In genomic region chr15:89234052-89234451, GRCm38 (mm10) we compare ENCODE assay signal across 16 mouse cellular contexts. TPM values are rescaled to one million over a fixed set of nuclear protein-coding genes. Genes with fewer than 3 reads are reported as not detected.
A peak's percentile ranks its signal among the peaks of the same experiment; 100 is the strongest.
DNase-seq lines count a peak whose midpoint lies in the region; ATAC-seq and TF ChIP-seq lines count a peak whose summit lies in the region.
"Had no signal": no experiment of that assay in that cellular context is flagged by ENCODE, and none has a peak within 500 bp of the region (broad histone marks: within the 10 kb centered on the region; RNA-seq: fewer than 3 reads in every experiment).

No protein-coding gene starts in this region.

- peak in 1 of 2 experiments; percentile 30 for DNase-seq in cerebellum, adult 2 months
- DNase-seq in cerebellum, postnatal 4 days (ENCODE audit: low spot score in 2 of 2), result no peak
- DNase-seq in gastrocnemius, adult 2 months, result no peak
- no peak for DNase-seq in gastrocnemius, adult 8-10 months (ENCODE audit: low spot score in 2 of 2)
- DNase-seq in hindbrain, embryonic 11.5 days (ENCODE audit: low spot score), result peak; percentile 4
- no peak for DNase-seq in hindbrain, embryonic 14.5 days (ENCODE audit: low spot score)
- DNase-seq: forebrain, postnatal 0 days had no signal

- no peaks in the 10 kb centered on the region for H3K27me3 ChIP-seq in cerebellum, adult 2 months (ENCODE audit: control insufficient read depth, insufficient read depth, low read length)
- no peaks in the 10 kb centered on the region for H3K27me3 ChIP-seq in hindbrain, embryonic 11.5 days (ENCODE audit: control insufficient read depth, insufficient read depth, low read length)
- H3K27me3 ChIP-seq in hindbrain, embryonic 14.5 days (ENCODE audit: control insufficient read depth, insufficient read depth, low read length), result no peaks in the 10 kb centered on the region
- H3K27me3 ChIP-seq: CH12.LX; embryonic facial prominence, embryonic 12.5 days; forebrain, embryonic 13.5 days; forebrain, embryonic 15.5 days; Patski had no signal

- no peak for TF ChIP-seq POLR2A in cerebellum, adult 2 months (IDR thresholded peaks at IDR 0.05; ENCODE audit: borderline replicate concordance, insufficient read depth, low read length)

- WGBS in cerebellum, adult 2 months, result 18% methylated on average over 4 of the region's 4 CpGs
- WGBS in hindbrain, embryonic 11.5 days, result 78% methylated on average over 4 of the region's 4 CpGs
- 86% methylated on average over 4 of the region's 4 CpGs for WGBS in hindbrain, embryonic 14.5 days

- no peak overlapping the region for H3K4me3 ChIP-seq in cerebellum, adult 2 months (replicated peaks; ENCODE audit: insufficient read depth, low read depth, low read length)
- no peak overlapping the region for H3K4me3 ChIP-seq in gastrocnemius, adult 2 months
- H3K4me3 ChIP-seq in hindbrain, embryonic 11.5 days (ENCODE audit: low read depth, low read length), result no peak overlapping the region
- H3K4me3 ChIP-seq in hindbrain, embryonic 14.5 days (replicated peaks; ENCODE audit: low read length), result no peak overlapping the region
- H3K4me3 ChIP-seq: embryonic facial prominence, embryonic 10.5 days; embryonic facial prominence, embryonic 12.5 days; forebrain, embryonic 13.5 days; forebrain, embryonic 15.5 days had no signal

- no peak overlapping the region for H3K9ac ChIP-seq in hindbrain, embryonic 11.5 days (ENCODE audit: low read depth, low read length)
- no peak overlapping the region for H3K9ac ChIP-seq in hindbrain, embryonic 14.5 days
- H3K9ac ChIP-seq: embryonic facial prominence, embryonic 12.5 days; forebrain, embryonic 13.5 days; forebrain, embryonic 15.5 days; forebrain, postnatal 0 days had no signal

- peak overlapping the region; percentile 78; the same call in 1 of the 2 replicates for H3K27ac ChIP-seq in cerebellum, adult 2 months (ENCODE audit: insufficient read depth, low read length)
- H3K27ac ChIP-seq in gastrocnemius, adult 2 months, result peak overlapping the region; percentile 69
- no peak overlapping the region for H3K27ac ChIP-seq in hindbrain, embryonic 11.5 days (ENCODE audit: low read depth, low read length)
- H3K27ac ChIP-seq in hindbrain, embryonic 14.5 days, result no peak overlapping the region
- H3K27ac ChIP-seq: embryonic facial prominence, embryonic 10.5 days; embryonic facial prominence, embryonic 12.5 days; forebrain, embryonic 13.5 days; forebrain, embryonic 15.5 days had no signal

- intact Hi-C loops in gastrocnemius, adult 2 months (cut with DNase I), result no loop called here

- ATAC-seq in hindbrain, embryonic 11.5 days (ENCODE audit: low FRiP score), result no peak
- ATAC-seq in hindbrain, embryonic 14.5 days (ENCODE audit: low FRiP score), result no peak
- ATAC-seq: activated CD4-positive, CD25-positive, alpha-beta regulatory T cell, adult 4 months; CD4-positive, CD25-positive, alpha-beta regulatory T cell, adult 4 months; forebrain, embryonic 13.5 days; forebrain, embryonic 15.5 days had no signal

- H3K4me2 ChIP-seq in hindbrain, embryonic 11.5 days (replicated peaks; ENCODE audit: low read depth, low read length), result no peak overlapping the region
- no peak overlapping the region for H3K4me2 ChIP-seq in hindbrain, embryonic 14.5 days (replicated peaks)
- H3K4me2 ChIP-seq: embryonic facial prominence, embryonic 12.5 days; forebrain, embryonic 13.5 days; forebrain, embryonic 15.5 days had no signal

- no peaks in the 10 kb centered on the region for H3K9me3 ChIP-seq in hindbrain, embryonic 11.5 days (ENCODE audit: control insufficient read depth, low read length)
- no peaks in the 10 kb centered on the region for H3K9me3 ChIP-seq in hindbrain, embryonic 14.5 days (ENCODE audit: control insufficient read depth, low read length)
- H3K9me3 ChIP-seq: embryonic facial prominence, embryonic 10.5 days; embryonic facial prominence, embryonic 12.5 days; forebrain, embryonic 13.5 days; forebrain, embryonic 15.5 days; G1E had no signal

- H3K4me1 ChIP-seq in cerebellum, adult 2 months (ENCODE audit: control insufficient read depth, insufficient read depth, low read length), result peaks cover 10% of the 10 kb centered on the region; the same call in 1 of the 2 replicates
- H3K4me1 ChIP-seq in hindbrain, embryonic 11.5 days (replicated peaks; ENCODE audit: control insufficient read depth, insufficient read depth, low read length), result no peaks in the 10 kb centered on the region
- H3K4me1 ChIP-seq in hindbrain, embryonic 14.5 days (replicated peaks; ENCODE audit: control insufficient read depth, insufficient read depth, low read length), result no peaks in the 10 kb centered on the region
- H3K4me1 ChIP-seq: embryonic facial prominence, embryonic 10.5 days; embryonic facial prominence, embryonic 12.5 days had no signal

- no peak for TF ChIP-seq CTCF in cerebellum, adult 2 months (IDR thresholded peaks at IDR 0.05; ENCODE audit: borderline replicate concordance, insufficient read depth, low read depth, low read length)
- TF ChIP-seq CTCF in gastrocnemius, adult 2 months (IDR thresholded peaks at IDR 0.05), result no peak

- no peaks in the 10 kb centered on the region for H3K36me3 ChIP-seq in hindbrain, embryonic 11.5 days (ENCODE audit: control insufficient read depth, insufficient read depth, low read length)
- peaks cover 8% of the 10 kb centered on the region; the same call in 1 of the 2 replicates for H3K36me3 ChIP-seq in hindbrain, embryonic 14.5 days (replicated peaks; ENCODE audit: control insufficient read depth, insufficient read depth)

RNA-seq across cellular contexts. Expression of gene Ppp6r2, which starts 22.7 kb away (rescaled TPM):
- polyA plus RNA-seq in cerebellum, adult 2 months (2012; rRNA removed), result 240 and 262 TPM in 2 replicates
- 10 to 100 TPM; 90.7 to 94.1 TPM for total RNA-seq in gastrocnemius, adult 2 months (2021)
- total RNA-seq in gastrocnemius, adult 8-10 months (2022), result 100 to 1,000 TPM in 3 of 4 experiments, 10 to 100 TPM in 1; 97.2 to 102 (median 101) TPM
- polyA plus RNA-seq in hindbrain, embryonic 11.5 days (2014; fragmentation: Nextera tagmentation; extraction: Ambion mirVana), result 42.1 and 46.0 TPM in 2 replicates
- 78.2 and 84.0 TPM in 2 replicates for polyA plus RNA-seq in hindbrain, embryonic 14.5 days (2014; fragmentation: Nextera tagmentation; extraction: Ambion mirVana)

RNA-seq across cellular contexts. Expression of gene Dennd6b, which starts 37.8 kb away (rescaled TPM):
- 156 and 165 TPM in 2 replicates for polyA plus RNA-seq in cerebellum, adult 2 months (2012; rRNA removed)
- 10 to 100 TPM in 1 of 2 experiments, 1 to 10 TPM in 1; 8.9 to 10.9 TPM for total RNA-seq in gastrocnemius, adult 2 months (2021)
- total RNA-seq in gastrocnemius, adult 8-10 months (2022), result 1 to 10 TPM; 8.3 to 9.4 (median 9.2) TPM
- polyA plus RNA-seq in hindbrain, embryonic 11.5 days (2014; fragmentation: Nextera tagmentation; extraction: Ambion mirVana), result 28.3 and 31.2 TPM in 2 replicates
- 71.4 and 71.6 TPM in 2 replicates for polyA plus RNA-seq in hindbrain, embryonic 14.5 days (2014; fragmentation: Nextera tagmentation; extraction: Ambion mirVana)

RNA-seq across cellular contexts. Expression of gene Plxnb2, which starts 53.5 kb away (rescaled TPM):
- 127 and 141 TPM in 2 replicates for polyA plus RNA-seq in cerebellum, adult 2 months (2012; rRNA removed)
- 1 to 10 TPM; 8.3 to 8.7 TPM for total RNA-seq in gastrocnemius, adult 2 months (2021)
- 1 to 10 TPM; 4.5 to 6.3 (median 5.3) TPM for total RNA-seq in gastrocnemius, adult 8-10 months (2022)
- polyA plus RNA-seq in hindbrain, embryonic 11.5 days (2014; fragmentation: Nextera tagmentation; extraction: Ambion mirVana), result 97.4 and 104 TPM in 2 replicates
- polyA plus RNA-seq in hindbrain, embryonic 14.5 days (2014; fragmentation: Nextera tagmentation; extraction: Ambion mirVana), result 99.2 and 101 TPM in 2 replicates

Comparison
In these comparisons a context has a peak if more than half of its experiments do, and no peak if none do; other contexts are left out.
1. H3K27ac ChIP-seq: peak in cerebellum, adult 2 months (single experiment) and gastrocnemius, adult 2 months (single experiment); none in hindbrain, embryonic 11.5 days (single experiment) and hindbrain, embryonic 14.5 days (single experiment).